Mouse (Mus musculus): ENCODE data around the gene Ufc1.

DNA sequence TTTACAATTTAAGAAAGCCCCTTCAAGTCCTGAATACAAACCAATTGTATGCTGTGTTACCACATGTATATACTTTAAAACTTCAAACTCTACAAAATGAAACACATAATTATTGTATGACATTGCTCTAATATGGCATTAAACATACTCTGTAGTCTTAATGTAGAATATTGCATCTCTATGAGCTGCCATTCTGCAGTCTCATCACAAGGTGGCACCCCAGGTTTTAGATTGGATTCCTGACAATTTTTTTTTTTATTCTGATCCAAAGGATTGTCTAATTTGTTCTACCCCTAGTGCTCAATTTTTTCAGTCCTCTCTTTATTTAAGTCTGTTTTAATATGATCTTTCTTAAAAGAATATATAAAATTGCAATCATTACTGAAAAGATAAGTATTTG lies 26.6 kb upstream of the Ufc1 start:
- TF ChIP-seq GATA1 (IDR thresholded peaks at IDR 0.05; ENCODE audit: borderline replicate concordance, low read length) (no peak), FLI1 (IDR thresholded peaks at IDR 0.05; ENCODE audit: low read length) (no peak)

Measured in megakaryocyte, embryonic 14.5 days (primary cell).